Mouse (Mus musculus) intestine, postnatal 0 days (tissue): Measurements from ENCODE around the gene Znrf1. TPM values are rescaled to one million over a fixed set of nuclear protein-coding genes. Genes with fewer than 3 reads are reported as not detected.
"Not testable (repeated sequence)": the region's sequence is repeated elsewhere in the genome, so short reads cannot be mapped to it uniquely, and the experiment has no call there.

Experiments used
- ATAC-seq: fragments of 200-750 bp; cut with Nextera tagmentation; 2 replicates; pipeline ENCODE4 v1.8.0; 2017; ENCODE audit warnings: mild to moderate bottlenecking, moderate TSS enrichment, moderate library complexity
- H3K27ac ChIP-seq: fragments of 300-500 bp; sonication (generic); 2 replicates; pipeline ENCODE4 v1.5.1; 2014; ENCODE audit warnings: mild to moderate bottlenecking, low read depth, low read length, moderate library complexity
- H3K27me3 ChIP-seq: fragments of 300-500 bp; sonication (generic); replicated peaks from 2 replicates; pipeline ENCODE4 v1.6.1; 2014; ENCODE audit warnings: low read length, mixed read lengths; ENCODE audit not compliant: control insufficient read depth, insufficient read depth
- H3K36me3 ChIP-seq: fragments of 300-500 bp; sonication (generic); 2 replicates; pipeline ENCODE4 v1.6.1; 2014; ENCODE audit warnings: mild to moderate bottlenecking, moderate library complexity; ENCODE audit not compliant: control insufficient read depth, insufficient read depth
- H3K4me1 ChIP-seq: fragments of 300-500 bp; sonication (generic); replicated peaks from 2 replicates; pipeline ENCODE4 v1.6.1; 2014; ENCODE audit warnings: antibody characterized with exemption, low read length, mixed read lengths; ENCODE audit not compliant: control insufficient read depth, insufficient read depth
- H3K4me2 ChIP-seq: fragments of 300-500 bp; sonication (generic); replicated peaks from 2 replicates; pipeline ENCODE4 v1.6.1; 2014; ENCODE audit warnings: low read depth, mild to moderate bottlenecking, moderate library complexity
- H3K4me3 ChIP-seq: fragments of 300-500 bp; sonication (generic); 2 replicates; pipeline ENCODE4 v1.5.1; 2014; ENCODE audit warnings: low read depth, low read length
- H3K9ac ChIP-seq: fragments of 300-500 bp; sonication (generic); 2 replicates; pipeline ENCODE4 v1.6.1; 2014; ENCODE audit warnings: mild to moderate bottlenecking, low read depth, low read length
- H3K9me3 ChIP-seq: fragments of 300-500 bp; sonication (generic); 2 replicates; pipeline ENCODE4 v1.6.1; 2016; ENCODE audit warnings: mixed run types; ENCODE audit not compliant: control insufficient read depth
- CTCF ChIP-seq: sonication (generic); IDR thresholded peaks from 2 replicates; pipeline ENCODE4 v1.5.1; 2016; ENCODE audit warnings: low read depth, mild to moderate bottlenecking, control low read depth, antibody characterized with exemption, moderate library complexity
- WGBS: fragments of 180-500 bp; shearing (Covaris S2); extraction: QIAGEN DNeasy Blood & Tissue Kit; methylation state at CpG from one replicate; pipeline ENCODE4 v1.1.7; 2014; 5-methylcytosine and 5-hydroxymethylcytosine counted together
- polyA plus RNA-seq: library from polyadenylated mRNA; unstranded; fragments of >200 nt; fragmentation: Nextera tagmentation; extraction: Ambion mirVana; gene quantifications from 2 replicates; pipeline ENCODE4 v1.2.1, GENCODE M21; 2015

The Znrf1 gene
- polyA plus RNA-seq, 1 experiment from 2014 or later: 11.7 TPM

GRCm38 (mm10) chr8:111641064-111641463 is 105.2 kb downstream of the Znrf1 start:
- no peak for ATAC-seq
- WGBS: 94% methylated on average over 2 of the region's 2 CpGs
- Histone ChIP-seq H3K36me3 (no peaks in the 10 kb centered on the region), H3K4me1 (no peaks in the 10 kb centered on the region), H3K4me2 (no peak overlapping the region), H3K9ac (no peak overlapping the region), H3K27ac (no peak overlapping the region), H3K9me3 (no peaks in the 10 kb centered on the region), H3K27me3 (no peaks in the 10 kb centered on the region), H3K4me3 (no peak overlapping the region)
- no peak for TF ChIP-seq CTCF

- no peaks in the 10 kb centered on the region for H3K27me3 ChIP-seq
- TF ChIP-seq CTCF: no peak
These were observed 106.6 kb downstream of the Znrf1 start for GRCm38 (mm10) chr8:111642496-111642895.

GRCm38 (mm10) chr8:111642939-111643263 is 107.0 kb downstream of the Znrf1 start:
- no peaks in the 10 kb centered on the region for H3K27me3 ChIP-seq
- H3K4me2 ChIP-seq: peak overlapping the region; percentile 91
- WGBS: 8% methylated on average over 5 of the region's 5 CpGs
- no peak for TF ChIP-seq CTCF
- H3K9me3 ChIP-seq: no peaks in the 10 kb centered on the region
- no peaks in the 10 kb centered on the region for H3K4me1 ChIP-seq
- H3K36me3 ChIP-seq: no peaks in the 10 kb centered on the region
- H3K9ac ChIP-seq: peak overlapping the region; percentile 92
- peak overlapping the region; percentile 87 for H3K4me3 ChIP-seq
- ATAC-seq: peak; percentile 38
- H3K27ac ChIP-seq: peak overlapping the region; percentile 98

More at GRCm38 (mm10) chr8:111642496-111642895, 106.6 kb downstream of the Znrf1 start:
- peak overlapping the region; percentile 87 for H3K4me3 ChIP-seq
- H3K36me3 ChIP-seq: no peaks in the 10 kb centered on the region
- peak overlapping the region; percentile 92 for H3K9ac ChIP-seq
- no peaks in the 10 kb centered on the region for H3K4me1 ChIP-seq
- H3K9me3 ChIP-seq: no peaks in the 10 kb centered on the region
- peak overlapping the region; percentile 98 for H3K27ac ChIP-seq
- ATAC-seq: peak; percentile 33
- H3K4me2 ChIP-seq: peak overlapping the region; percentile 91
- WGBS: 12% methylated on average over 5 of the region's 5 CpGs

GRCm38 (mm10) chr8:111643264-111644141 is 107.6 kb downstream of the Znrf1 start, which contains the start of gene Zfp1:
Gene Zfp1, plus strand, starts transcription at chr8:111643401.
- Histone ChIP-seq H3K36me3 (no peaks in the 10 kb centered on the region), H3K4me1 (0 out of 2 replicates have a peak, but pooled peaks cover 3% of the 10 kb centered on the region), H3K9ac (peak within 1 kb of the TSS; percentile 92), H3K27ac (peak within 1 kb of the TSS; percentile 98), H3K27me3 (no peaks in the 10 kb centered on the region), H3K4me2 (peak within 1 kb of the TSS; percentile 91), H3K9me3 (no peaks in the 10 kb centered on the region), H3K4me3 (peak within 1 kb of the TSS; percentile 87)
- peak; percentile 26; the same call in 1 of the 2 replicates for TF ChIP-seq CTCF
- WGBS: under 1% methylated on average over 73 of the region's 75 CpGs
- ATAC-seq: peak; percentile 95

GRCm38 (mm10) chr8:111644286-111645051 is 108.6 kb downstream of the Znrf1 start:
- peak overlapping the region; percentile 91 for H3K4me2 ChIP-seq
- WGBS: 45% methylated on average over 12 of the region's 12 CpGs
- ATAC-seq, H3K9me3 ChIP-seq, H3K4me1 ChIP-seq, H3K9ac ChIP-seq, H3K36me3 ChIP-seq, H3K27me3 ChIP-seq: not testable (repeated sequence)
- peak overlapping the region; percentile 87 for H3K4me3 ChIP-seq
- peak overlapping the region; percentile 98; the same call in 1 of the 2 replicates for H3K27ac ChIP-seq

GRCm38 (mm10) chr8:111645715-111646114 is 109.8 kb downstream of the Znrf1 start:
- H3K27me3 ChIP-seq: no peaks in the 10 kb centered on the region
- H3K4me2 ChIP-seq: no peak overlapping the region; the same call in 1 of the 2 replicates
- no peaks in the 10 kb centered on the region for H3K36me3 ChIP-seq
- H3K27ac ChIP-seq: no peak overlapping the region
- H3K4me3 ChIP-seq: no peak overlapping the region
- no peak for TF ChIP-seq CTCF
- WGBS: 77% methylated on average over 8 of the region's 8 CpGs
- 0 out of 2 replicates have a peak, but pooled peaks cover 5% of the 10 kb centered on the region for H3K4me1 ChIP-seq
- H3K9me3 ChIP-seq: no peaks in the 10 kb centered on the region
- ATAC-seq: no peak
- H3K9ac ChIP-seq: no peak overlapping the region
